Mouse (Mus musculus): ENCODE measurements around the gene Large1. TPM values are rescaled to one million over a fixed set of nuclear protein-coding genes. Genes with fewer than 3 reads are reported as not detected.

Gene Large1
- polyA plus RNA-seq, 1 experiment from 2014 or later: 14.8 TPM

DNA sequence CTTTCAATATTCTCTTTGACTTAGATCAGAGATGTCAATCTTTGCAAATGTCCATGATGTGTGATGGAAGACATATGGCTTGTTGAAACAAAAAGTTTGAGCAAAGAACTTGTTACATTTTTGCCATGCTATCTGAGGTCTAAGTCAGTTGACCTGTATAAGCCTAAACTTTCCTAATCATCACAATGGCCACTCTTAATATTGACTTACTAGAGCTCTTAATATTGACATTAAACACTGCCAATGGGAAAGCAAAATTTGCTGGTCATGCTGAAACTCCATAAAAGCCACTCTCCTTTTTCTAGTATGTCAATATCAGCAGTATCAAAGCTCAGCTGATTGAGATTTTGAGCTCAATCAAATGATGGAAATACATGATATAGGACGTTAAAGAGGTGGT, 298.6 kb downstream of the Large1 start:
- 86% methylated on average over 1 of the region's 1 CpGs for WGBS
- Histone ChIP-seq H3K27me3 (ENCODE audit: control insufficient read depth, insufficient read depth, low read depth, low read length) (no peaks in the 10 kb centered on the region), H3K4me2 (ENCODE audit: low read length) (no peak overlapping the region), H3K36me3 (ENCODE audit: control insufficient read depth, insufficient read depth, low read length) (no peaks in the 10 kb centered on the region), H3K9ac (ENCODE audit: low read depth, low read length) (no peak overlapping the region), H3K27ac (ENCODE audit: low read length) (no peak overlapping the region), H3K4me1 (ENCODE audit: control insufficient read depth, insufficient read depth, low read length) (no peaks in the 10 kb centered on the region), H3K4me3 (ENCODE audit: low read depth, low read length) (no peak overlapping the region), H3K9me3 (replicated peaks; ENCODE audit: control insufficient read depth, low read length, poor library complexity, severe bottlenecking) (no peaks in the 10 kb centered on the region)
- no peak for ATAC-seq

DNA sequence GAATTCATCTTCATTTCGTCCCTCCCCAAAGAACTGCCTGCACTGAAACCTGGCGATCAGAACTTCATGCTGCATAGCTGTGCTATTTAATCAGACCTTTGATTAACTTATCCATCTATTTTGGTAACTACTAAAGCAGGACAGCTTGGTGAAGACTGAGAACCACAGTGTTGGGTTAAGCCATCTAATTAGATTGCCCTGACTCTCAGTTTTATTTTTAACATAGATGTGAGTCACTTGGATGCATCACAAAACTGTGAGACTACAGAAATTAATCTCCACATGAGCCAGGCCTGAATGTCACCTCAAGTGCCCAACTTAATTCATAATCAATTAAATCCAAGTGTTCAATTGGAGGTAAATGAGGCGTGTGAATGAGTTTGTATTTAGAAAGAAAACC, 299.5 kb downstream of the Large1 start:
- Histone ChIP-seq H3K36me3 (ENCODE audit: control insufficient read depth, insufficient read depth, low read length) (no peaks in the 10 kb centered on the region), H3K4me2 (ENCODE audit: low read length) (no peak overlapping the region), H3K27ac (ENCODE audit: low read length) (no peak overlapping the region), H3K9me3 (replicated peaks; ENCODE audit: control insufficient read depth, low read length, poor library complexity, severe bottlenecking) (no peaks in the 10 kb centered on the region), H3K4me1 (ENCODE audit: control insufficient read depth, insufficient read depth, low read length) (no peaks in the 10 kb centered on the region), H3K4me3 (ENCODE audit: low read depth, low read length) (no peak overlapping the region), H3K9ac (ENCODE audit: low read depth, low read length) (no peak overlapping the region), H3K27me3 (ENCODE audit: control insufficient read depth, insufficient read depth, low read depth, low read length) (no peaks in the 10 kb centered on the region)
- 89% methylated on average over 3 of the region's 3 CpGs for WGBS
- ATAC-seq: no peak

DNA sequence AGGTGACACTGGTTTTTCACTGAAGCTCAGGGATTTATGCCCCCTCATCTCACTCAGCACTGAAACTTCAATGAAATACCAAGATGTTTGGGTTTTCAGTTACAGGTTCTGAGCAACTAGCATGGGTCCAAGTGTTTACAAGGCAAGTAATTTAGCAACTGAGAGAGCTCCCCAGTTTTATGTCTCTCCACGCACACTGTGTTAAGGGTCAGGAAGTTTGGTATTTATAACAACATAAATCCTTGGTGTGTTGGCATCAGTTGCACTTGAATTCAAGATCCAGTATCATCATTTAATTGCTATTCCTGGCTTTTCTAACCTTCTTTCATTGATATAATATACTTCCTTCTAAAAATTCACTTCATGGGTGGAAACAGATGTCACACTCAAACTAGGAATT, 300.9 kb downstream of the Large1 start:
- Histone ChIP-seq H3K4me3 (ENCODE audit: low read depth, low read length) (no peak overlapping the region), H3K27ac (ENCODE audit: low read length) (no peak overlapping the region), H3K27me3 (ENCODE audit: control insufficient read depth, insufficient read depth, low read depth, low read length) (no peaks in the 10 kb centered on the region), H3K9me3 (replicated peaks; ENCODE audit: control insufficient read depth, low read length, poor library complexity, severe bottlenecking) (no peaks in the 10 kb centered on the region), H3K4me1 (ENCODE audit: control insufficient read depth, insufficient read depth, low read length) (no peaks in the 10 kb centered on the region), H3K4me2 (ENCODE audit: low read length) (no peak overlapping the region), H3K9ac (ENCODE audit: low read depth, low read length) (no peak overlapping the region), H3K36me3 (ENCODE audit: control insufficient read depth, insufficient read depth, low read length) (no peaks in the 10 kb centered on the region)
- 86% methylated on average over 1 of the region's 1 CpGs for WGBS
- ATAC-seq: no peak

DNA sequence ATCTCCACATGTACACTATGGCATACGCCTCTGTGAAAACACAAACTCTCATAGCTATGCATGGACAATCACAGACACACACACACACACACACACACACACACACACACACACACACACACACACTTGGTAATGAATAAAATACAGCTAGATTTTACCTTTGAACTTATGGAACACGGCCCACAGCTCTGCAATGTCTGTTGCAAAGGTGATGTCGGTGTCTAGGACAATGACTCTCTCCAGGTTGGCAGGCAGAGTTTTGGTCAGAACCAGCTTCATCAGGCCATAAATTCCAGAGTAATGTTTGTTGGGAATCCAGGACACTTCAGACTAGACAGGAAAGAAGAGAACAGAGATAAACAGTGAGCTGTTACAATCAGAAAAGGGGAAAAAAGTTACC, 305.2 kb downstream of the Large1 start:
- no peak for ATAC-seq
- Histone ChIP-seq H3K9me3 (replicated peaks; ENCODE audit: control insufficient read depth, low read length, poor library complexity, severe bottlenecking) (no peaks in the 10 kb centered on the region), H3K27ac (ENCODE audit: low read length) (no peak overlapping the region), H3K9ac (ENCODE audit: low read depth, low read length) (no peak overlapping the region), H3K27me3 (ENCODE audit: control insufficient read depth, insufficient read depth, low read depth, low read length) (no peaks in the 10 kb centered on the region), H3K4me1 (ENCODE audit: control insufficient read depth, insufficient read depth, low read length) (no peaks in the 10 kb centered on the region), H3K36me3 (ENCODE audit: control insufficient read depth, insufficient read depth, low read length) (no peaks in the 10 kb centered on the region), H3K4me3 (ENCODE audit: low read depth, low read length) (no peak overlapping the region), H3K4me2 (ENCODE audit: low read length) (no peak overlapping the region)
- WGBS: 98% methylated on average over 3 of the region's 3 CpGs

DNA sequence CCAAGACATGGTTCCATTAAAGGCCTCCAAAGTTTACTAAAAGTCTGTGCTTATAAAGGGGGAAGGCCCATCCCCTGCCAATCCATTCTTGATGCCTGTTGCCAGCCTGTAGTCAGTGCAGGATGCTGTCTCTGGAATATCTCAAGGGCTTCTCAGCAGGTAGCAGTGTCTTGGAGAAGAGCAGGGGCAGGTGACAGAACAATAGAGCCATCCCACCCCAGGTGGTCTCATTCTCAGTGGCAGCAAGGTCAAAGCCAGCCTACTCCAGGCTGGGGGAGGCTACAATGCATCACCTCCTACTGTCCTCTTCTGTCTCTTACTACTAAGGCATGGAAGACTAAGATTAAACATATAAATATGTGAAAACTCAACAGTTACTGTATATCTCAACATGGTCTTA, 323.6 kb downstream of the Large1 start:
- Histone ChIP-seq H3K4me1 (ENCODE audit: control insufficient read depth, insufficient read depth, low read length) (no peaks in the 10 kb centered on the region), H3K36me3 (ENCODE audit: control insufficient read depth, insufficient read depth, low read length) (0 out of 2 replicates have a peak, but pooled peaks cover 2% of the 10 kb centered on the region), H3K4me2 (ENCODE audit: low read length) (no peak overlapping the region), H3K4me3 (ENCODE audit: low read depth, low read length) (no peak overlapping the region), H3K9me3 (replicated peaks; ENCODE audit: control insufficient read depth, low read length, poor library complexity, severe bottlenecking) (no peaks in the 10 kb centered on the region), H3K27me3 (ENCODE audit: control insufficient read depth, insufficient read depth, low read depth, low read length) (no peaks in the 10 kb centered on the region), H3K9ac (ENCODE audit: low read depth, low read length) (no peak overlapping the region), H3K27ac (ENCODE audit: low read length) (no peak overlapping the region)
- no peak for ATAC-seq

DNA sequence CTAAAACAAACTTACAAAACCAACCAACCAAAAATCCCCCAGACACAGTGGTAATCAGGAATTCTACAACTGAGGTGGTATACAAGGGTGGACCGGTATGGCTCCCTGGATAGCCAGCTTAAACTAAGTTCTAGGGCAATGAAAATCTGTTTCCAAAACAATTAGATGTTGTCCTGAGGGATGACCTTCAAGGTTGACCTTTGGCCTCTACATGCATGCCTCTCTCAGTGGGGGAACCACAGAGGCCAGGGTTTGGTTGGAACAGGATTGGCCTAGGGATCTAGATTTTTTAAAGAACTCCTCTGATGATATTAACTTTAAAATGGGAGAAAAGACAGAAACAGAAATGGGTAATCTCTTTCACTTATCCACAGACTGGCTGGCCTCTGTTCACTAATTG, 335.1 kb downstream of the Large1 start:
- Histone ChIP-seq H3K9ac (ENCODE audit: low read depth, low read length) (no peak overlapping the region), H3K4me3 (ENCODE audit: low read depth, low read length) (no peak overlapping the region), H3K27me3 (ENCODE audit: control insufficient read depth, insufficient read depth, low read depth, low read length) (no peaks in the 10 kb centered on the region), H3K36me3 (ENCODE audit: control insufficient read depth, insufficient read depth, low read length) (no peaks in the 10 kb centered on the region), H3K9me3 (replicated peaks; ENCODE audit: control insufficient read depth, low read length, poor library complexity, severe bottlenecking) (no peaks in the 10 kb centered on the region), H3K4me2 (ENCODE audit: low read length) (no peak overlapping the region), H3K4me1 (ENCODE audit: control insufficient read depth, insufficient read depth, low read length) (no peaks in the 10 kb centered on the region), H3K27ac (ENCODE audit: low read length) (no peak overlapping the region)
- no peak for ATAC-seq
- 73% methylated on average over 1 of the region's 1 CpGs for WGBS

DNA sequence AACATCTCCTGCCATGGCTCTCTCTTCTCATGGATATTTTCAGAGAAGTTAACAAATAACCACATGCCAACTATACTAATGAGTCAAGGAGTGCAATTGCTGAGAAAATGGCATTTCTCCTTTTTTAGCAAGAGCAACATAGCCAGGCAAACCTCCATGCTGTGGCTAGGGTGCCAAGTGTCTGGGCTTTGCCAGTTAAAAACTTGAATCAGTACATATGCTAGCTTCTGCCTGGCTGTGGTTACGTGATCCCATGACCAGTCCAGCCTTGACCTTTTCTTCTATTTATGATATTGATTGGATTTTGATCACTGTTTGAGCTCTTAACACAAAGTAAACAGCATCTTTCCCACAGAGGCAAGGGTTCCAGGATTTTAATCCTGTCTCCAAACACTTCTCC, 335.7 kb downstream of the Large1 start:
- Histone ChIP-seq H3K27me3 (ENCODE audit: control insufficient read depth, insufficient read depth, low read depth, low read length) (no peaks in the 10 kb centered on the region), H3K9me3 (replicated peaks; ENCODE audit: control insufficient read depth, low read length, poor library complexity, severe bottlenecking) (no peaks in the 10 kb centered on the region), H3K27ac (ENCODE audit: low read length) (no peak overlapping the region), H3K4me2 (ENCODE audit: low read length) (no peak overlapping the region), H3K9ac (ENCODE audit: low read depth, low read length) (no peak overlapping the region), H3K36me3 (ENCODE audit: control insufficient read depth, insufficient read depth, low read length) (no peaks in the 10 kb centered on the region), H3K4me1 (ENCODE audit: control insufficient read depth, insufficient read depth, low read length) (no peaks in the 10 kb centered on the region), H3K4me3 (ENCODE audit: low read depth, low read length) (no peak overlapping the region)
- ATAC-seq: no peak
- WGBS: 90% methylated on average over 1 of the region's 1 CpGs

DNA sequence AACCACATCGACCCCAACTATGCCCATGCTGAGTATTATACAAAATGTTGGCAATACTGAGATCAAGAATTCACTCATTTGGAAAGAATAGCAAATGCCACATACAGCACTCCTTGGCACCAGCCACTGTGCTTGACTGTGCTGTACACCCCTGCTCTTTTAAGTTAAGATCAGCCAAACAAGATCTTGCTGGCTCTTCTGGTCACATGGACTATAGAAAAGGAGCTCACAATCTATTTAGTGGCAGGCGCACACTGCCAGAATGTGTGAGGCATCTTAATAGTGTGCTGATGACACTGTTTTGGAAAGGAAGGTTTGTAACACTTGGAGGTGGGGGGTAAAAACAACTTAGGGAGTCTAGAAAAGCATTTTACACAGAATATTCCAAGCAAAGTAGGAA, 337.0 kb downstream of the Large1 start:
- Histone ChIP-seq H3K4me3 (ENCODE audit: low read depth, low read length) (no peak overlapping the region), H3K9me3 (replicated peaks; ENCODE audit: control insufficient read depth, low read length, poor library complexity, severe bottlenecking) (no peaks in the 10 kb centered on the region), H3K36me3 (ENCODE audit: control insufficient read depth, insufficient read depth, low read length) (no peaks in the 10 kb centered on the region), H3K9ac (ENCODE audit: low read depth, low read length) (no peak overlapping the region), H3K4me1 (ENCODE audit: control insufficient read depth, insufficient read depth, low read length) (no peaks in the 10 kb centered on the region), H3K27ac (ENCODE audit: low read length) (no peak overlapping the region), H3K27me3 (ENCODE audit: control insufficient read depth, insufficient read depth, low read depth, low read length) (no peaks in the 10 kb centered on the region), H3K4me2 (ENCODE audit: low read length) (no peak overlapping the region)
- WGBS: 86% methylated on average over 2 of the region's 2 CpGs
- no peak for ATAC-seq

DNA sequence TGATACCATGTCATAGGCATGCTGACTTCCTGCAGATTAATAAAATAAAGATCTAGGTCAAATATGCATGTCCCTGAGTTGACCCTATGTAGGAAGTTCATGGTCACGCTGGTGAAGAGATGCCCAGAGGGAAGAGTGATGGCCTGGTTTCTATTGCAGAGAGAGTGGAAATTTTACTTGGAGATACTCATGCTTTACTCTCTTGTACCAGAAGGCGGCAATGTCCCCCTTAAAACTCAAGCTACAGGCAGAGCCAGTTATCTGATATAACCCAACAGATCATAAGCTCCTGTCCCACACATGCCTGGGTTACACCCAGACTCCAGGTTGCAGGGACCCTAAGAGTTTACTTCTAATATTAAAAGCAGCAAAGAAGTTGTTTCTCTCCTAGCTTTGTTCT, 345.9 kb downstream of the Large1 start:
- no peaks in the 10 kb centered on the region for H3K36me3 ChIP-seq (ENCODE audit: control insufficient read depth, insufficient read depth, low read length)
- WGBS: 67% methylated on average over 2 of the region's 2 CpGs

DNA sequence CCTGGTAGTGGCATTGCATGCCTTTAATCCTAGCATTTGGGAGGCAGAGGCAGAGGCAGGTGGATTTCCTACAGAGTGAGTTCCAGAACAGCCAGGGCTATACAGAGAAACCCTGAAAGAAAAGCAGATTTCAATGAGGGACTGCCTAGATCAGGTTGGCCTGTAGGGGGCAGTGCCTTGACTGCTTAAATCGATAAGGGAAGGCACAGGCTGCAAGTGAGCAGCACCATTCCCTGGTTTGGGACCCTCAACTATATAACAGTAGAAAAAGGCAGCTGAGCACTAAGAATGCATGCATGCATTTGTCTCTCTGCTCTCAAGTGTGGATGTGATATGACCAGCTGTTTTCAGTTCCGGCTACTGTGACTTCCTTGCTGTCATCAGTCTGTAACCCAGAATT, 349.5 kb downstream of the Large1 start:
- ATAC-seq: peak; percentile 42; the same call in 1 of the 2 replicates
- Histone ChIP-seq H3K9ac (ENCODE audit: low read depth, low read length) (no peak overlapping the region), H3K36me3 (ENCODE audit: control insufficient read depth, insufficient read depth, low read length) (no peaks in the 10 kb centered on the region), H3K27me3 (ENCODE audit: control insufficient read depth, insufficient read depth, low read depth, low read length) (no peaks in the 10 kb centered on the region), H3K4me2 (ENCODE audit: low read length) (no peak overlapping the region), H3K9me3 (replicated peaks; ENCODE audit: control insufficient read depth, low read length, poor library complexity, severe bottlenecking) (no peaks in the 10 kb centered on the region), H3K27ac (ENCODE audit: low read length) (no peak overlapping the region), H3K4me3 (ENCODE audit: low read depth, low read length) (no peak overlapping the region), H3K4me1 (ENCODE audit: control insufficient read depth, insufficient read depth, low read length) (no peaks in the 10 kb centered on the region)
- 62% methylated on average over 2 of the region's 2 CpGs for WGBS

More for the DNA sequence above, 345.9 kb downstream of the Large1 start:
- no peaks in the 10 kb centered on the region for H3K4me1 ChIP-seq (ENCODE audit: control insufficient read depth, insufficient read depth, low read length)
- H3K9ac ChIP-seq (ENCODE audit: low read depth, low read length): no peak overlapping the region
- H3K4me3 ChIP-seq (ENCODE audit: low read depth, low read length): no peak overlapping the region
- no peak overlapping the region for H3K27ac ChIP-seq (ENCODE audit: low read length)
- ATAC-seq: no peak
- no peaks in the 10 kb centered on the region for H3K27me3 ChIP-seq (ENCODE audit: control insufficient read depth, insufficient read depth, low read depth, low read length)
- H3K9me3 ChIP-seq (replicated peaks; ENCODE audit: control insufficient read depth, low read length, poor library complexity, severe bottlenecking): no peaks in the 10 kb centered on the region
- no peak overlapping the region for H3K4me2 ChIP-seq (ENCODE audit: low read length)
